Mouse (Mus musculus): ENCODE measurements around the gene Ctbs.

GRCm38 (mm10) chr3:146419992-146420537 is 29.5 kb upstream of the Ctbs start:
- TF ChIP-seq GATA1 (IDR thresholded peaks at IDR 0.05; ENCODE audit: low read length): no peak
- TF ChIP-seq TAL1 (IDR thresholded peaks at IDR 0.05; ENCODE audit: low read length): no peak
